Mouse (Mus musculus) heart, embryonic 13.5 days (tissue): ENCODE measurements around the gene Srsf2. TPM values are rescaled to one million over a fixed set of nuclear protein-coding genes. Genes with fewer than 3 reads are reported as not detected.
"Not testable (repeated sequence)": the region's sequence is repeated elsewhere in the genome, so short reads cannot be mapped to it uniquely, and the experiment has no call there.

Source experiments
- ATAC-seq: fragments of 200-750 bp; cut with Nextera tagmentation; 2 replicates; pipeline ENCODE4 v1.8.0; 2017; ENCODE audit warnings: moderate TSS enrichment; ENCODE audit not compliant: insufficient number of reproducible peaks, low FRiP score, low TSS enrichment; ENCODE audit errors: extremely low read depth
- H3K27ac ChIP-seq: fragments of 300-500 bp; sonication (generic); replicated peaks from 2 replicates; pipeline ENCODE4 v1.5.1; 2015; ENCODE audit warnings: moderate library complexity, mild to moderate bottlenecking, inconsistent platforms
- H3K27me3 ChIP-seq: fragments of 300-500 bp; sonication (generic); replicated peaks from 2 replicates; pipeline ENCODE4 v1.6.1; 2015; ENCODE audit warnings: mild to moderate bottlenecking, inconsistent platforms
- H3K36me3 ChIP-seq: fragments of 300-500 bp; sonication (generic); 2 replicates; pipeline ENCODE4 v1.6.1; 2015; ENCODE audit warnings: mild to moderate bottlenecking, inconsistent platforms
- H3K4me1 ChIP-seq: fragments of 300-500 bp; sonication (generic); 2 replicates; pipeline ENCODE4 v1.6.1; 2015; ENCODE audit warnings: inconsistent platforms
- H3K4me2 ChIP-seq: fragments of 300-500 bp; sonication (generic); 2 replicates; pipeline ENCODE4 v1.6.1; 2015; ENCODE audit warnings: inconsistent platforms, mild to moderate bottlenecking, moderate library complexity
- H3K4me3 ChIP-seq: fragments of 300-500 bp; sonication (generic); 2 replicates; pipeline ENCODE4 v1.5.1; 2015; ENCODE audit warnings: moderate library complexity, mild to moderate bottlenecking, inconsistent platforms
- H3K9ac ChIP-seq: fragments of 300-500 bp; sonication (generic); 2 replicates; pipeline ENCODE4 v1.6.1; 2015; ENCODE audit warnings: inconsistent platforms, mild to moderate bottlenecking, moderate library complexity
- H3K9me3 ChIP-seq: fragments of 300-500 bp; sonication (generic); 2 replicates; pipeline ENCODE4 v1.6.1; 2016; ENCODE audit warnings: inconsistent platforms
- WGBS: fragments of 180-500 bp; shearing (Covaris S2); methylation state at CpG from one replicate; pipeline ENCODE4 v1.1.7; 2015; ENCODE audit warnings: mixed read lengths; 5-methylcytosine and 5-hydroxymethylcytosine counted together
- polyA plus RNA-seq: library from polyadenylated mRNA; unstranded; fragments of >200 nt; fragmentation: Nextera tagmentation; extraction: Ambion mirVana; gene quantifications from 2 replicates; pipeline ENCODE4 v1.2.1, GENCODE M21; 2015

Gene Srsf2
- 530 and 543 TPM in 2 replicates for polyA plus RNA-seq

GRCm38 (mm10) chr11:116852891-116853511 is at the start of gene Srsf2:
Gene Srsf2, minus strand, starts transcription at chr11:116853094.
- H3K36me3 ChIP-seq = peaks cover 49% of the 10 kb centered on the region
- under 1% methylated on average over 73 of the region's 74 CpGs for WGBS

GRCm38 (mm10) chr11:116902588-116902987 is 49.7 kb upstream of the Srsf2 start:
- H3K36me3 ChIP-seq, H3K9ac ChIP-seq, H3K9me3 ChIP-seq, H3K4me1 ChIP-seq, H3K4me3 ChIP-seq, H3K4me2 ChIP-seq, ATAC-seq, H3K27ac ChIP-seq: not testable (repeated sequence)
- H3K27me3 ChIP-seq = peaks cover 45% of the 10 kb centered on the region
- WGBS = 83% methylated on average over 10 of the region's 10 CpGs

More at GRCm38 (mm10) chr11:116852891-116853511, at the start of gene Srsf2:
- H3K4me2 ChIP-seq = peak within 1 kb of the TSS; percentile 86
- H3K27me3 ChIP-seq = no peaks in the 10 kb centered on the region
- H3K27ac ChIP-seq = peak within 1 kb of the TSS; percentile 100
- peak within 1 kb of the TSS; percentile 99 for H3K9ac ChIP-seq
- no peaks in the 10 kb centered on the region for H3K9me3 ChIP-seq
- peaks cover 52% of the 10 kb centered on the region for H3K4me1 ChIP-seq
- ATAC-seq = peak; percentile 85
- H3K4me3 ChIP-seq = peak within 1 kb of the TSS; percentile 99

DNA sequence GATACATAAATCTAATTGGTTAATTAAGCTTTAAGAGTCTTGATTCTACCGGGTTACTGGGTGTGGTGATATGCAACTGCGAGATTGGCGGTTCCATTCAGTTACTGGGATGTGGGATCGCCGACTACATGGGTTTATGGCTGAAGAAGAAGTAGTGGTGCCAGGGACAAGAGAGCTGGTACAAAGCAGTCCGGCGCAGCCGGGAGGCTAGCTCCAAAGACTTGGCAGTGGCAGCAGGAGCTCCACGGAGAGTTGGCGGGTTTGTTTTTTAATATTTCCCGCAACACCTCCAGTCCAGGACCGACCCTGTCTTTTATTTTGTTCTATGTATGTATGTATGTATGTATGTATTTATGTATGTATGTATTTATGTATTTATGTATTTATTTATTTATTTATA is 46.4 kb upstream of the Srsf2 start:
- H3K27ac ChIP-seq = no peak overlapping the region
- no peak overlapping the region for H3K9ac ChIP-seq
- 86% methylated on average over 12 of the region's 12 CpGs for WGBS
- no peaks in the 10 kb centered on the region for H3K9me3 ChIP-seq
- ATAC-seq = no peak
- no peak overlapping the region for H3K4me2 ChIP-seq
- no peaks in the 10 kb centered on the region for H3K36me3 ChIP-seq
- H3K4me3 ChIP-seq = no peak overlapping the region
- H3K4me1 ChIP-seq = no peaks in the 10 kb centered on the region
- H3K27me3 ChIP-seq = peaks cover 20% of the 10 kb centered on the region

- H3K4me3 ChIP-seq = no peak overlapping the region
- WGBS = 77% methylated on average over 3 of the region's 3 CpGs
- H3K36me3 ChIP-seq = no peaks in the 10 kb centered on the region
Observed at GRCm38 (mm10) chr11:116895402-116895801, 42.5 kb upstream of the Srsf2 start.

GRCm38 (mm10) chr11:116893532-116894442 is 40.9 kb upstream of the Srsf2 start:
- no peak for ATAC-seq
- no peaks in the 10 kb centered on the region for H3K4me1 ChIP-seq
- no peak overlapping the region for H3K4me3 ChIP-seq
- H3K27me3 ChIP-seq = peaks cover 27% of the 10 kb centered on the region
- H3K27ac ChIP-seq = no peak overlapping the region
- no peak overlapping the region for H3K9ac ChIP-seq
- H3K9me3 ChIP-seq = no peaks in the 10 kb centered on the region
- 67% methylated on average over 19 of the region's 19 CpGs for WGBS
- H3K36me3 ChIP-seq = no peaks in the 10 kb centered on the region
- H3K4me2 ChIP-seq = no peak overlapping the region

More at GRCm38 (mm10) chr11:116895402-116895801, 42.5 kb upstream of the Srsf2 start:
- no peak overlapping the region for H3K9ac ChIP-seq
- no peak for ATAC-seq
- peaks cover 18% of the 10 kb centered on the region for H3K27me3 ChIP-seq
- H3K27ac ChIP-seq = no peak overlapping the region
- H3K4me2 ChIP-seq = no peak overlapping the region
- H3K4me1 ChIP-seq = no peaks in the 10 kb centered on the region
- H3K9me3 ChIP-seq = no peaks in the 10 kb centered on the region

DNA sequence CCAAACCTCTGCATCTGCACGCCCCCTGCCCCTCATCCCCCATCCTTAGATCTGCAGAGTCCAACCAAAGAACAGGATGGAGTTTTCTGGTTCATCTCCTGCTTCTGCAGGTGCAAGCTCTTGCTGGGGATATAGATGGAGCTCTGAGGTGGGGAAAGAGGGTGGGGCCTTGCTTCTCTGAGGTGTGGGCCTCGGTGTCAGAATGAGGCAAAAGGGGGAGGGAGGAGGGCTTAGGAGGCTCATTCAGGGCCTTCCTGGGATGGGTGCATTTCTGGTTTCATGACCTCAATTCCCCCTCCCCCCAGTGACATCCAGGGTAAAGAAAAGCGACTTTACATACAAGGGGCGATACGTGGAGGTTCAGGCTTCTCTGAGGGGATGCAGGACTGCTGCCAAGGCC is 34.2 kb upstream of the Srsf2 start:
- Histone ChIP-seq H3K27me3 (peaks cover 59% of the 10 kb centered on the region), H3K36me3 (no peaks in the 10 kb centered on the region), H3K9ac (no peak overlapping the region), H3K4me3 (no peak overlapping the region), H3K4me1 (peaks cover 8% of the 10 kb centered on the region), H3K4me2 (no peak overlapping the region), H3K9me3 (no peaks in the 10 kb centered on the region), H3K27ac (no peak overlapping the region)
- no peak for ATAC-seq
- WGBS = 60% methylated on average over 5 of the region's 5 CpGs

DNA sequence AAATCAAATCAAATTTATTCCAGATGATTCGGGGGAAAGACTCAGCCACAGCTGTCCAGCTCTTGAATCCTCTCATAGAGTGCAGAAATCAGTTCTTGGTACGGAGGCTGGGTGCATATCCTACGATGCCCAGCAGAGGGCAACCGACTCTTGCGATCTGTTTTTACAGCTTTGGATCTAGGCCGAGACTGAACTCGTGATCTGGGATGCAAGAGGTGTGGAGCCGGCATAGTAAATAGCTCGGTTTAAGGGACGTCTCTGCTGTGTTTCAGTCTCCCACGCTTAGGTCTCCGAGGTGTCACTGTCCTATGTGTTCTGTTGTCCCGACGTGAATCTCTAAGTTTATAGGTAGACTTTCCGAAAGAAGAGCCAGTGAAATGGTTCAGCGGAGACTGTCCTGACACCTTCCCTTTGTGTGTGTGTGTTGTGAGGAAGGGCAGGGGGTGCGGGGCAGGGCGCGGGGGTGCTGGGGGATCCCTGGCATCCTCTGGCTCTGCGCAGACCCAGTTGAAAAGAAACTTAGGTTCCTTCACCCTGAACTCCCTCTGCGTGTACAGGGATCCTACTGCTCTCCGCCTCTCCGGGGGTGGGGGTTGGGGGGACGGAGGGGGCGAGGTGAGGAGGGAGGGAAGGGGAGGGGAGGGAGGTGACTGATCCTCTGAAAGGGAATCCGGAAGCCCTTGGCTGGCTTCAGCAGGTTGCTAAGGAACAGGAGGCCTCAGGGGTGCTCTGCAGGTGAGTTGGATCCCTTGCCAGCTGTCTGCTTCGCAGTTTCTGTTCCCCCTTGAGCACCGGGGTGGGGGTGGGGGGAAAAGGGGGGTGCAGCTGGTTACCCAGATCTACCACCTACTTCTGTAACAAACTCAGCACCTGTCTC is 32.6 kb upstream of the Srsf2 start:
- Histone ChIP-seq H3K4me3 (peak overlapping the region; percentile 44), H3K36me3 (no peaks in the 10 kb centered on the region), H3K4me2 (peak overlapping the region; percentile 71), H3K27ac (no peak overlapping the region), H3K27me3 (peaks cover 52% of the 10 kb centered on the region), H3K9ac (peak overlapping the region; percentile 70), H3K9me3 (no peaks in the 10 kb centered on the region), H3K4me1 (peaks cover 8% of the 10 kb centered on the region)
- no peak for ATAC-seq
- 3% methylated on average over 28 of the region's 28 CpGs for WGBS

GRCm38 (mm10) chr11:116884061-116884460 is 31.2 kb upstream of the Srsf2 start:
- Histone ChIP-seq H3K9ac (no peak overlapping the region), H3K4me3 (no peak overlapping the region), H3K27me3 (peaks cover 40% of the 10 kb centered on the region), H3K27ac (no peak overlapping the region), H3K4me1 (peaks cover 8% of the 10 kb centered on the region), H3K4me2 (no peak overlapping the region), H3K9me3 (no peaks in the 10 kb centered on the region), H3K36me3 (no peaks in the 10 kb centered on the region)
- ATAC-seq = no peak
- 73% methylated on average over 6 of the region's 6 CpGs for WGBS

- peaks cover 25% of the 10 kb centered on the region for H3K27me3 ChIP-seq
- no peak overlapping the region for H3K4me3 ChIP-seq
- no peaks in the 10 kb centered on the region for H3K36me3 ChIP-seq
- peaks cover 8% of the 10 kb centered on the region for H3K4me1 ChIP-seq
- 72% methylated on average over 10 of the region's 10 CpGs for WGBS
- H3K9ac ChIP-seq = no peak overlapping the region
- no peak for ATAC-seq
- no peaks in the 10 kb centered on the region for H3K9me3 ChIP-seq
- H3K4me2 ChIP-seq = no peak overlapping the region
- H3K27ac ChIP-seq = no peak overlapping the region
Observed at GRCm38 (mm10) chr11:116882446-116882845, 29.6 kb upstream of the Srsf2 start.

GRCm38 (mm10) chr11:116881440-116881839 is 28.5 kb upstream of the Srsf2 start:
- Histone ChIP-seq H3K27ac (no peak overlapping the region), H3K9ac (no peak overlapping the region), H3K27me3 (peaks cover 15% of the 10 kb centered on the region), H3K4me2 (no peak overlapping the region), H3K4me1 (peaks cover 8% of the 10 kb centered on the region), H3K4me3 (no peak overlapping the region), H3K36me3 (no peaks in the 10 kb centered on the region), H3K9me3 (no peaks in the 10 kb centered on the region)
- no peak for ATAC-seq
- 75% methylated on average over 5 of the region's 5 CpGs for WGBS

- Histone ChIP-seq H3K9ac (no peak overlapping the region), H3K4me3 (no peak overlapping the region), H3K27me3 (peaks cover 9% of the 10 kb centered on the region; the same call in 1 of the 2 replicates), H3K9me3 (no peaks in the 10 kb centered on the region), H3K4me1 (peaks cover 5% of the 10 kb centered on the region), H3K36me3 (peaks cover 2% of the 10 kb centered on the region), H3K4me2 (no peak overlapping the region), H3K27ac (no peak overlapping the region)
- 70% methylated on average over 7 of the region's 7 CpGs for WGBS
- ATAC-seq = no peak
Observed at GRCm38 (mm10) chr11:116880839-116881238, 27.9 kb upstream of the Srsf2 start.
